Mouse (Mus musculus) MEL (cell line): Measurements from ENCODE around the gene Rxra. TPM values are rescaled to one million over a fixed set of nuclear protein-coding genes. Genes with fewer than 3 reads are reported as not detected.

Experiments
- DNase-seq: peaks from one replicate; pipeline ENCODE4 v3.0.0; 2011; ENCODE audit warnings: low read depth, low spot score
- H3K27ac ChIP-seq: 2 replicates; pipeline ENCODE4 v1.5.1; 2012; ENCODE audit warnings: low read depth, mild to moderate bottlenecking, control low read depth, low read length, moderate library complexity; ENCODE audit not compliant: control insufficient read depth
- H3K27me3 ChIP-seq, 2 experiments: fragments of 150-350 bp in 1 of 2; sonication (generic) in 1 of 2; 2 replicates each; pipeline ENCODE4 v1.6.1; 2012; ENCODE audit warnings: low read length in 2 of 2, mild to moderate bottlenecking in 2 of 2, improper control_type of control experiment in 1 of 2, moderate library complexity in 1 of 2; ENCODE audit not compliant: insufficient read depth in 2 of 2, control insufficient read depth in 1 of 2
- H3K36me3 ChIP-seq, 2 experiments: 2 replicates each; pipeline ENCODE4 v1.6.1; 2012 to 2014; ENCODE audit warnings: low read length in 2 of 2, improper control_type of control experiment in 1 of 2, inconsistent platforms in 1 of 2, mild to moderate bottlenecking in 1 of 2; ENCODE audit not compliant: insufficient read depth in 2 of 2, control insufficient read depth in 1 of 2
- H3K4me1 ChIP-seq, 2 experiments: fragments of 150-350 bp in 1 of 2; sonication (generic) in 1 of 2; 2 replicates each; pipeline ENCODE4 v1.6.1; 2012; ENCODE audit warnings: low read length in 2 of 2, improper control_type of control experiment in 1 of 2, mild to moderate bottlenecking in 1 of 2; ENCODE audit not compliant: insufficient read depth in 2 of 2, control insufficient read depth in 1 of 2
- H3K4me3 ChIP-seq, 2 experiments: fragments of 150-350 bp in 1 of 2; sonication (generic) in 1 of 2; 2 replicates each; pipeline ENCODE4 v1.5.1; 2012; ENCODE audit warnings: low read depth in 2 of 2, low read length in 2 of 2, mild to moderate bottlenecking in 2 of 2, moderate library complexity in 2 of 2, control low read depth in 1 of 2, improper control_type of control experiment in 1 of 2; ENCODE audit not compliant: control insufficient read depth in 1 of 2, insufficient read depth in 1 of 2
- H3K79me2 ChIP-seq: 2 replicates; pipeline ENCODE4 v1.6.1; 2012; ENCODE audit warnings: mild to moderate bottlenecking, low read length, moderate library complexity; ENCODE audit not compliant: control insufficient read depth, poor library complexity, insufficient read depth
- H3K9ac ChIP-seq: 2 replicates; pipeline ENCODE4 v1.6.1; 2012; ENCODE audit warnings: low read depth, mild to moderate bottlenecking, control low read depth, low read length, moderate library complexity; ENCODE audit not compliant: control insufficient read depth, poor library complexity, severe bottlenecking
- H3K9me3 ChIP-seq: fragments of 150-350 bp; sonication (generic); replicated peaks from 2 replicates; pipeline ENCODE4 v1.6.1; 2012; ENCODE audit warnings: mild to moderate bottlenecking, low read length, improper control_type of control experiment, moderate library complexity; ENCODE audit not compliant: insufficient read depth
- BHLHE40 ChIP-seq: IDR thresholded peaks from 2 replicates; pipeline ENCODE4 v1.6.1; 2012; ENCODE audit warnings: low read depth, mild to moderate bottlenecking, inconsistent platforms, low read length, improper control_type of control experiment, borderline replicate concordance
- CHD1 ChIP-seq: IDR thresholded peaks from 2 replicates; pipeline ENCODE4 v1.6.1; 2012; ENCODE audit warnings: low read depth, mild to moderate bottlenecking, inconsistent platforms, low read length, improper control_type of control experiment
- CHD2 ChIP-seq: IDR thresholded peaks from 2 replicates; pipeline ENCODE4 v1.6.1; 2011; ENCODE audit warnings: low read length, improper control_type of control experiment
- CTCF ChIP-seq, 3 experiments: IDR thresholded peaks in 2 of 3; conservative IDR thresholded peaks in 1 of 3; 2 replicates each; pipeline ENCODE4 v1.5.1; 2011 to 2012; ENCODE audit warnings: low read length in 3 of 3, low read depth in 2 of 3, mild to moderate bottlenecking in 2 of 3, improper control_type of control experiment in 1 of 3, inconsistent platforms in 1 of 3, mixed read lengths in 1 of 3, moderate library complexity in 1 of 3; ENCODE audit not compliant: control insufficient read depth in 1 of 3, insufficient read depth in 1 of 3, poor library complexity in 1 of 3, severe bottlenecking in 1 of 3
- ELF1 ChIP-seq: IDR thresholded peaks from 2 replicates; pipeline ENCODE4 v1.6.1; 2014; ENCODE audit warnings: low read depth, mild to moderate bottlenecking, inconsistent platforms, low read length, improper control_type of control experiment, moderate library complexity
- EP300 ChIP-seq, 2 experiments: IDR thresholded peaks; 2 replicates each; pipeline ENCODE4 v1.6.1; 2011; ENCODE audit warnings: improper control_type of control experiment in 2 of 2, low read length in 2 of 2, low read depth in 1 of 2, mild to moderate bottlenecking in 1 of 2
- ETS1 ChIP-seq: IDR thresholded peaks from 2 replicates; pipeline ENCODE4 v1.6.1; 2012; ENCODE audit warnings: low read depth, mild to moderate bottlenecking, inconsistent platforms, low read length, improper control_type of control experiment, moderate library complexity
- GATA1 ChIP-seq: IDR thresholded peaks from 2 replicates; pipeline ENCODE4 v1.6.1; 2011; ENCODE audit warnings: low read depth, low read length, improper control_type of control experiment
- MAFK ChIP-seq: IDR thresholded peaks from 2 replicates; pipeline ENCODE4 v1.6.1; 2011; ENCODE audit warnings: low read depth, mild to moderate bottlenecking, low read length, improper control_type of control experiment, borderline replicate concordance
- MAX ChIP-seq: IDR thresholded peaks from 2 replicates; pipeline ENCODE4 v1.6.1; 2011; ENCODE audit warnings: low read length, improper control_type of control experiment
- MEF2A ChIP-seq: IDR thresholded peaks from 2 replicates; pipeline ENCODE4 v1.6.1; 2014; ENCODE audit warnings: low read depth, mild to moderate bottlenecking, inconsistent platforms, low read length, improper control_type of control experiment; ENCODE audit not compliant: poor library complexity, insufficient replicate concordance, severe bottlenecking; ENCODE audit errors: extremely low read depth
- MXI1 ChIP-seq: IDR thresholded peaks from 2 replicates; pipeline ENCODE4 v1.6.1; 2011; ENCODE audit warnings: mild to moderate bottlenecking, low read depth, low read length, improper control_type of control experiment
- MYB ChIP-seq: IDR thresholded peaks from 2 replicates; pipeline ENCODE4 v1.6.1; 2011; ENCODE audit warnings: mild to moderate bottlenecking, low read depth, low read length, improper control_type of control experiment
- NELFE ChIP-seq: IDR thresholded peaks from 2 replicates; pipeline ENCODE4 v1.6.1; 2011; ENCODE audit warnings: low read depth, low read length, improper control_type of control experiment
- NRF1 ChIP-seq: IDR thresholded peaks from 2 replicates; pipeline ENCODE4 v1.6.1; 2014; ENCODE audit warnings: low read depth, mild to moderate bottlenecking, inconsistent platforms, low read length, improper control_type of control experiment, moderate library complexity; ENCODE audit not compliant: poor library complexity, insufficient read depth, severe bottlenecking
- POLR2AphosphoS2 ChIP-seq: IDR thresholded peaks from 2 replicates; pipeline ENCODE4 v1.6.1; 2011; ENCODE audit warnings: low read length, improper control_type of control experiment
- RCOR1 ChIP-seq: IDR thresholded peaks from 2 replicates; pipeline ENCODE4 v1.6.1; 2012; ENCODE audit warnings: low read depth, mild to moderate bottlenecking, inconsistent platforms, low read length, improper control_type of control experiment
- SMC3 ChIP-seq: IDR thresholded peaks from 2 replicates; pipeline ENCODE4 v1.6.1; 2011; ENCODE audit warnings: low read depth, low read length, improper control_type of control experiment
- TAL1 ChIP-seq: IDR thresholded peaks from 2 replicates; pipeline ENCODE4 v1.6.1; 2012; ENCODE audit warnings: mild to moderate bottlenecking, inconsistent platforms, low read length, moderate library complexity, mixed read lengths
- TBP ChIP-seq: IDR thresholded peaks from 2 replicates; pipeline ENCODE4 v1.8.0; 2011; ENCODE audit warnings: low read depth, low read length, improper control_type of control experiment
- TCF12 ChIP-seq: IDR thresholded peaks from 2 replicates; pipeline ENCODE4 v1.6.1; 2014; ENCODE audit warnings: low read depth, mild to moderate bottlenecking, inconsistent platforms, low read length, improper control_type of control experiment, moderate library complexity
- UBTF ChIP-seq: IDR thresholded peaks from 2 replicates; pipeline ENCODE4 v1.6.1; 2012; ENCODE audit warnings: low read depth, mild to moderate bottlenecking, inconsistent platforms, low read length, improper control_type of control experiment, moderate library complexity, borderline replicate concordance; ENCODE audit not compliant: insufficient read depth
- USF1 ChIP-seq: IDR thresholded peaks from 2 replicates; pipeline ENCODE4 v1.6.1; 2014; ENCODE audit warnings: low read depth, mild to moderate bottlenecking, inconsistent platforms, low read length, improper control_type of control experiment, moderate library complexity
- USF2 ChIP-seq, 2 experiments: IDR thresholded peaks; 2 replicates each; pipeline ENCODE4 v1.6.1; 2011 to 2012; ENCODE audit warnings: improper control_type of control experiment in 2 of 2, low read length in 2 of 2, borderline replicate concordance in 1 of 2, inconsistent platforms in 1 of 2, low read depth in 1 of 2, mild to moderate bottlenecking in 1 of 2; ENCODE audit not compliant: insufficient read depth in 1 of 2
- ZC3H11A ChIP-seq: IDR thresholded peaks from 2 replicates; pipeline ENCODE4 v1.6.1; 2012; ENCODE audit warnings: low read depth, mild to moderate bottlenecking, inconsistent platforms, low read length, improper control_type of control experiment
- ZKSCAN1 ChIP-seq: IDR thresholded peaks from 2 replicates; pipeline ENCODE4 v1.6.1; 2012; ENCODE audit warnings: low read depth, mild to moderate bottlenecking, inconsistent platforms, low read length, improper control_type of control experiment, moderate library complexity
- ZMIZ1 ChIP-seq: IDR thresholded peaks from 2 replicates; pipeline ENCODE4 v1.6.1; 2012; ENCODE audit warnings: low read depth, mild to moderate bottlenecking, inconsistent platforms, low read length, improper control_type of control experiment, moderate library complexity
- polyA plus RNA-seq, 2 experiments: library from polyadenylated mRNA; stranded (reverse) in 1 of 2; unstranded in 1 of 2; fragments of >175 nt in 1 of 2; fragments of >200 nt in 1 of 2; gene quantifications; 2 replicates each; pipeline versions ENCODE4 v1.2.1 to v1.2.4; 2012; ENCODE audit warnings: low replicate concordance in 2 of 2, low read depth in 1 of 2; ENCODE audit not compliant: insufficient read length in 2 of 2, insufficient read depth in 1 of 2, missing spikeins in 1 of 2
- total RNA-seq: library from RNA; depleted of rRNA; stranded (reverse); fragments of 300-350 nt; gene quantifications from 2 replicates; pipeline ENCODE4 v1.2.3, GENCODE M21; 2012

Gene Rxra
- total and polyA plus RNA-seq, 3 experiments, result 11.7 to 19.6 TPM; not detected in 1

GRCm38 (mm10) chr2:27755986-27756641, 79.9 kb downstream of the Rxra start:
- H3K36me3 ChIP-seq, result no peaks in the 10 kb centered on the region

GRCm38 (mm10) chr2:27758414-27759301, 82.4 kb downstream of the Rxra start:
- H3K36me3 ChIP-seq, result no peaks in the 10 kb centered on the region
- H3K27ac ChIP-seq, result no peak overlapping the region
- no peaks in the 10 kb centered on the region for H3K79me2 ChIP-seq
- H3K4me1 ChIP-seq, result no peaks in the 10 kb centered on the region
- H3K9ac ChIP-seq, result no peak overlapping the region
- no peaks in the 10 kb centered on the region for H3K27me3 ChIP-seq
- peak; percentile 20 for DNase-seq
- no peaks in the 10 kb centered on the region for H3K9me3 ChIP-seq
- TF ChIP-seq GATA1 (no peak), UBTF (no peak), MAX (no peak), ZMIZ1 (no peak), ZC3H11A (no peak), TBP (no peak), MXI1 (no peak), ZKSCAN1 (no peak), SMC3 (no peak), CHD1 (no peak), EP300 (IDR thresholded peaks at IDR 0.05; ENCODE audit: low read depth in 1 of 2, low read length in 2 of 2) (no peak), MEF2A (no peak), MAFK (no peak), NELFE (no peak), TCF12 (no peak), TAL1 (no peak), USF2 (IDR thresholded peaks at IDR 0.05; ENCODE audit: borderline replicate concordance in 1 of 2, insufficient read depth in 1 of 2, low read depth in 1 of 2, low read length in 2 of 2) (no peak), NRF1 (no peak), MYB (no peak)
- H3K4me3 ChIP-seq, result no peak overlapping the region

More at GRCm38 (mm10) chr2:27755986-27756641, 79.9 kb downstream of the Rxra start:
- Histone ChIP-seq H3K79me2 (no peaks in the 10 kb centered on the region), H3K4me1 (0 out of 4 replicates have a peak, but pooled peaks cover 0 to 3% of the 10 kb centered on the region in 2 experiments), H3K27ac (no peak overlapping the region), H3K9ac (no peak overlapping the region), H3K27me3 (no peaks in the 10 kb centered on the region), H3K4me3 (no peak overlapping the region), H3K9me3 (no peaks in the 10 kb centered on the region)
- no peak for DNase-seq
- no peak for TF ChIP-seq ETS1
- no peak for TF ChIP-seq CHD2
- TF ChIP-seq RCOR1, result no peak
- no peak for TF ChIP-seq ZKSCAN1
- TF ChIP-seq USF1, result no peak
- TF ChIP-seq TCF12, result no peak
- no peak for TF ChIP-seq BHLHE40
- no peak for TF ChIP-seq TBP
- TF ChIP-seq MYB, result no peak
- TF ChIP-seq ELF1, result no peak
- no peak for TF ChIP-seq EP300 (IDR thresholded peaks at IDR 0.05; ENCODE audit: low read depth in 1 of 2, low read length in 2 of 2)
- no peak for TF ChIP-seq POLR2AphosphoS2
- TF ChIP-seq CTCF (IDR thresholded peaks at IDR 0.05 in 2 of 3, conservative IDR thresholded peaks at IDR 0.05 in 1 of 3; ENCODE audit: control insufficient read depth in 1 of 3, insufficient read depth in 1 of 3, low read depth in 2 of 3, low read length in 3 of 3, poor library complexity in 1 of 3, severe bottlenecking in 1 of 3), result no peak
- no peak for TF ChIP-seq ZC3H11A
- TF ChIP-seq ZMIZ1, result no peak
